Mouse (Mus musculus): Measurements from ENCODE around the gene Rnaseh2a. TPM values are rescaled to one million over a fixed set of nuclear protein-coding genes. Genes with fewer than 3 reads are reported as not detected.
A peak's percentile ranks its signal among the peaks of the same experiment; 100 is the strongest.

Gene Rnaseh2a
- total and polyA plus RNA-seq, 3 experiments, result 105 to 109 TPM; not detected in 1

GRCm38 (mm10) chr8:84997649-84998295, 28.2 kb upstream of the Rnaseh2a start (continued):
- no peak for TF ChIP-seq USF2 (IDR thresholded peaks at IDR 0.05; ENCODE audit: borderline replicate concordance in 1 of 2, insufficient read depth in 1 of 2, low read depth in 1 of 2, low read length in 2 of 2)
- TF ChIP-seq EP300 (IDR thresholded peaks at IDR 0.05; ENCODE audit: low read depth in 1 of 2, low read length in 2 of 2), result no peak
- TF ChIP-seq MEF2A (IDR thresholded peaks at IDR 0.05; ENCODE audit: extremely low read depth, insufficient replicate concordance, low read depth, low read length, poor library complexity, severe bottlenecking), result no peak
- TF ChIP-seq RAD21 (IDR thresholded peaks at IDR 0.05; ENCODE audit: low read depth, low read length), result peak; percentile 82
- peak; percentile 65; the same call in 1 of the 2 replicates for TF ChIP-seq ELF1 (IDR thresholded peaks at IDR 0.05; ENCODE audit: low read depth, low read length)
- peak in 2 of 3 experiments; percentile 83 to 97 for TF ChIP-seq CTCF (IDR thresholded peaks at IDR 0.05 in 2 of 3, conservative IDR thresholded peaks at IDR 0.05 in 1 of 3; ENCODE audit: control insufficient read depth in 1 of 3, insufficient read depth in 1 of 3, low read depth in 2 of 3, low read length in 3 of 3, poor library complexity in 1 of 3, severe bottlenecking in 1 of 3)
- TF ChIP-seq MYB (IDR thresholded peaks at IDR 0.05; ENCODE audit: low read depth, low read length), result no peak
- TF ChIP-seq ZC3H11A (IDR thresholded peaks at IDR 0.05; ENCODE audit: low read depth, low read length), result peak; percentile 68
- no peak for TF ChIP-seq TAL1 (IDR thresholded peaks at IDR 0.05; ENCODE audit: low read length)
- TF ChIP-seq MAFK (IDR thresholded peaks at IDR 0.05; ENCODE audit: borderline replicate concordance, low read depth, low read length), result no peak
- no peak for TF ChIP-seq E2F4 (IDR thresholded peaks at IDR 0.05; ENCODE audit: borderline replicate concordance, low read depth, low read length)
- 0 out of 2 replicates have a peak, but pooled peaks have one; percentile 34 for TF ChIP-seq USF1 (IDR thresholded peaks at IDR 0.05; ENCODE audit: low read depth, low read length)
- TF ChIP-seq KAT2A (conservative IDR thresholded peaks at IDR 0.05; ENCODE audit: low read depth, low read length), result no peak

DNA sequence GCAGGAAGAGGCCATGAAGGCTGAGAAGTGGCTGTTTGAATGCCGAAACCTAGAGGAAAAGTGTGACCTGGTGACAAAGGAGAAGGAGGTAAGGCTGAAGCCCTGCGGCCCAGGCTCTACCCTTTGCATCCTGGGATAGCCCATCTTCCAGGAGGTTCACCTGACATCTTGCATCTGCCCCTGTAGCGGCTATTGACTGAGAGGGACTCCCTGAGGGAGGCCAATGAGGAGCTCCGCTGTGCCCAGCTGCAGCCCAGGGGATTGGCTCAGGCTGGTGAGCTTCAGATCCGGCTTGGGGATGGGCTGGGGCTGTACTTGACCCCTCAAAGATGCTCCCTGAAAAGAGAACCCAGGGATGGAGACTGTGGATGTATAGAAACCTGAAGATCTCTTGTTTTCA, 27.4 kb upstream of the Rnaseh2a start:
- DNase-seq (ENCODE audit: low read depth, low spot score), result no peak
- Histone ChIP-seq H3K27me3 (ENCODE audit: control insufficient read depth in 1 of 2, insufficient read depth in 2 of 2, low read length in 2 of 2) (no peaks in the 10 kb centered on the region), H3K4me1 (ENCODE audit: control insufficient read depth in 1 of 2, insufficient read depth in 2 of 2, low read length in 2 of 2) (peaks cover 0 to 5% of the 10 kb centered on the region in 2 experiments; a peak in 1 of 4 replicates), H3K79me2 (ENCODE audit: control insufficient read depth, insufficient read depth, low read length, poor library complexity) (no peaks in the 10 kb centered on the region), H3K9me3 (replicated peaks; ENCODE audit: insufficient read depth, low read length) (no peaks in the 10 kb centered on the region), H3K4me3 (ENCODE audit: control insufficient read depth in 1 of 2, insufficient read depth in 1 of 2, low read depth in 2 of 2, low read length in 2 of 2) (no peak overlapping the region), H3K9ac (ENCODE audit: control insufficient read depth, low read depth, low read length, poor library complexity, severe bottlenecking) (no peak overlapping the region), H3K36me3 (ENCODE audit: control insufficient read depth in 1 of 2, insufficient read depth in 2 of 2, low read length in 2 of 2) (no peaks in the 10 kb centered on the region), H3K27ac (ENCODE audit: control insufficient read depth, low read depth, low read length) (no peak overlapping the region)
- TF ChIP-seq POLR2A (IDR thresholded peaks at IDR 0.05; ENCODE audit: control insufficient read depth in 1 of 2, insufficient read depth in 1 of 2, low read depth in 1 of 2, low read length in 2 of 2, poor library complexity in 1 of 2) (no peak), RCOR1 (IDR thresholded peaks at IDR 0.05; ENCODE audit: low read depth, low read length) (no peak)

GRCm38 (mm10) chr8:84995680-84996079, 26.1 kb upstream of the Rnaseh2a start:
- DNase-seq (ENCODE audit: low read depth, low spot score), result no peak
- Histone ChIP-seq H3K4me3 (ENCODE audit: control insufficient read depth in 1 of 2, insufficient read depth in 1 of 2, low read depth in 2 of 2, low read length in 2 of 2) (no peak overlapping the region), H3K9me3 (replicated peaks; ENCODE audit: insufficient read depth, low read length) (no peaks in the 10 kb centered on the region), H3K79me2 (ENCODE audit: control insufficient read depth, insufficient read depth, low read length, poor library complexity) (no peaks in the 10 kb centered on the region), H3K4me1 (ENCODE audit: control insufficient read depth in 1 of 2, insufficient read depth in 2 of 2, low read length in 2 of 2) (peaks cover 0 to 9% of the 10 kb centered on the region in 2 experiments; a peak in 3 of 4 replicates), H3K36me3 (ENCODE audit: control insufficient read depth in 1 of 2, insufficient read depth in 2 of 2, low read length in 2 of 2) (no peaks in the 10 kb centered on the region), H3K9ac (ENCODE audit: control insufficient read depth, low read depth, low read length, poor library complexity, severe bottlenecking) (no peak overlapping the region), H3K27ac (ENCODE audit: control insufficient read depth, low read depth, low read length) (no peak overlapping the region), H3K27me3 (ENCODE audit: control insufficient read depth in 1 of 2, insufficient read depth in 2 of 2, low read length in 2 of 2) (no peaks in the 10 kb centered on the region)
- TF ChIP-seq POLR2AphosphoS5 (IDR thresholded peaks at IDR 0.05; ENCODE audit: borderline replicate concordance, low read depth, low read length), result no peak
- no peak for TF ChIP-seq ZNF384 (IDR thresholded peaks at IDR 0.05; ENCODE audit: low read depth, low read length)
- TF ChIP-seq ZMIZ1 (IDR thresholded peaks at IDR 0.05; ENCODE audit: low read depth, low read length), result no peak
- TF ChIP-seq BHLHE40 (IDR thresholded peaks at IDR 0.05; ENCODE audit: borderline replicate concordance, low read depth, low read length), result no peak
- no peak for TF ChIP-seq NRF1 (IDR thresholded peaks at IDR 0.05; ENCODE audit: insufficient read depth, low read depth, low read length, poor library complexity, severe bottlenecking)
- TF ChIP-seq ELF1 (IDR thresholded peaks at IDR 0.05; ENCODE audit: low read depth, low read length), result no peak
- TF ChIP-seq GATA1 (IDR thresholded peaks at IDR 0.05; ENCODE audit: low read depth, low read length), result no peak
- no peak for TF ChIP-seq UBTF (IDR thresholded peaks at IDR 0.05; ENCODE audit: borderline replicate concordance, insufficient read depth, low read depth, low read length)
- no peak for TF ChIP-seq MEF2A (IDR thresholded peaks at IDR 0.05; ENCODE audit: extremely low read depth, insufficient replicate concordance, low read depth, low read length, poor library complexity, severe bottlenecking)
- no peak for TF ChIP-seq CHD1 (IDR thresholded peaks at IDR 0.05; ENCODE audit: low read depth, low read length)
- no peak for TF ChIP-seq MYB (IDR thresholded peaks at IDR 0.05; ENCODE audit: low read depth, low read length)
- no peak for TF ChIP-seq CTCF (IDR thresholded peaks at IDR 0.05 in 2 of 3, conservative IDR thresholded peaks at IDR 0.05 in 1 of 3; ENCODE audit: control insufficient read depth in 1 of 3, insufficient read depth in 1 of 3, low read depth in 2 of 3, low read length in 3 of 3, poor library complexity in 1 of 3, severe bottlenecking in 1 of 3)
- no peak for TF ChIP-seq SMC3 (IDR thresholded peaks at IDR 0.05; ENCODE audit: low read depth, low read length)
- TF ChIP-seq JUND (IDR thresholded peaks at IDR 0.05; ENCODE audit: low read depth, low read length), result no peak
- no peak for TF ChIP-seq POLR2AphosphoS2 (IDR thresholded peaks at IDR 0.05; ENCODE audit: low read length)

Measured in MEL (cell line).